Mouse (Mus musculus): ENCODE results near the gene Arhgap5.

The Arhgap5 gene

DNA sequence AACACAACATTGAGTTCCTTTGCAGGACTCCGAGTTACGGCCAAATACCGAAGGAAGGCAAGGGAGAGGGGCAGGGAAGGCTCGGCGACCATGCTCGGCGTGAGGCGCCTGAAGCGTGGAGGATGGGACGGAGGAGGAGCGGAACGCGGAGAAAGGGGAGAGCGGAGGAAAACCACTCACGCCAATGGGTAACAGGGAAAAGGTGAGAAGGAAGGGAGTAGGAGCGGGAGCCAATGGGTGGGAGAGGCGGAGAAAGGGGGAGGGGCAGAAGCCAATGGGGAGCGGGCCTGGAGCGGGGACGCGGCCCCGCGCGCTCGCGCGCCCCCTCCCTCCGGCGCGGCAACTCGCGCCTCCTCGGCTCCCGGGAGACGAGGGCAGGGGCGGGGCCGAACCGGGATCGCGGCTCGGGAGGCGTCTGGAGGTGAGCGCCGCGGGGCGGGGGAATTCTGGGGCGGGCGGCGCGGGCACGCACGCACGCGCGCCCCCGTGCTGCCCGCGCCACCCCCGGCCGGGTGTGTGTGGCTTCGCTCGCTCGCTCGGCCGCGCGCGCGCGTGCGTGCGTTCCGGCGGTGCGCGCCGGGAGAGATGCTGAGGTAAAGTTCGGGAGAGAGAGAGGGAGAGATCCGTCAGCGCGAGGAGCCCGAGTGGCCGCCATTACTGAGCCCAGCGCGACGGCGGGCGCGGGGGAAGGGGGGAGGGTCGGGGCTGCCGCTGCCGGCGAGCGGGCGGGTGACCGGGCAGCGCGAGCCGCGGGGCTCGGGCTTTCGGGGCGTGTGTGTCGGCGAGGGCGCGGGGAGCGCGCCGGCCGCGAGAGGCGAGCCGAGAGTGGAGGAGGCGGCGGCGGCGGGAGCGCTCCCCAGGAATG, at the start of gene Arhgap5:
TSS of gene Arhgap5 (plus strand) at position 517 of the 865 bp plus-strand sequence.
- DNase-seq, result peak; percentile 96

DNA sequence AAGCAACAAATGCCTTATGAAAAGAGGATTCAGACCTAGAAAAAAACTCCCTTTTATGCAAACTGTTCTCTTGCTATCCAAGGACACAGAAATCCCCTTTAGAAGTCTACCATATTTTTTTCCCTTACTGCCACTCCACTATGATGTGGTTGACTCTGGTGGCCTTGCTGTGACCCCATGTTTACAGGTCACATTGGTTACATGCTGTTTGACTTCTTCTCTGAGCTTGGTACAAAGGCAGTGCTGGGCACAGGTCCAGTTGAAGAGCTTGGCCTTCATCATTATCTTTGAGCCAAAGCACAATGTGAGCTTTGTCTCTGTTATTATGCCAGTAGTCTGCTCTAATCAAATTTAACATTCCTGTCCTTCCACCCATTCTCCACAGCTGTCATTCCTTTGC, 39.2 kb upstream of the Arhgap5 start:
- no peak for DNase-seq

DNA sequence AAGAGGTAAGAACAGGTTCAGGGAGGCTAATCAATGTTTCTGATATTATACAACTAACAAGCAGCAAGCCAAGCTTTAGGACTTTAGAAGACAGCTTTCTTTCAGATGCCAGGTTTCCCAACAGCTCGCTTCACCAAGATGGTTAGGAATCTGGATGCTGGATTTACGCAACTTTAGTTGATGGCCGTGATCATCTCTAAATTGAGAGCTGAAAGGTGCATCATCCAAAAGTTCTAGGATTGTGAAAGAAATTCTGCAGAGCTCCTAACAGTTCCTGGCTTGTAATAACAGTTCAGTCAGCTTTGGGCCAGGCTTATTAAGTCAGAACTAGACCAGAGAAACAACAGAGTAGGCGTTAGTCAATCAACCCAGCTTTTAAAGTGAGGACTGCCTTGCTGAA, 32.2 kb upstream of the Arhgap5 start:
- no peak for DNase-seq

DNA sequence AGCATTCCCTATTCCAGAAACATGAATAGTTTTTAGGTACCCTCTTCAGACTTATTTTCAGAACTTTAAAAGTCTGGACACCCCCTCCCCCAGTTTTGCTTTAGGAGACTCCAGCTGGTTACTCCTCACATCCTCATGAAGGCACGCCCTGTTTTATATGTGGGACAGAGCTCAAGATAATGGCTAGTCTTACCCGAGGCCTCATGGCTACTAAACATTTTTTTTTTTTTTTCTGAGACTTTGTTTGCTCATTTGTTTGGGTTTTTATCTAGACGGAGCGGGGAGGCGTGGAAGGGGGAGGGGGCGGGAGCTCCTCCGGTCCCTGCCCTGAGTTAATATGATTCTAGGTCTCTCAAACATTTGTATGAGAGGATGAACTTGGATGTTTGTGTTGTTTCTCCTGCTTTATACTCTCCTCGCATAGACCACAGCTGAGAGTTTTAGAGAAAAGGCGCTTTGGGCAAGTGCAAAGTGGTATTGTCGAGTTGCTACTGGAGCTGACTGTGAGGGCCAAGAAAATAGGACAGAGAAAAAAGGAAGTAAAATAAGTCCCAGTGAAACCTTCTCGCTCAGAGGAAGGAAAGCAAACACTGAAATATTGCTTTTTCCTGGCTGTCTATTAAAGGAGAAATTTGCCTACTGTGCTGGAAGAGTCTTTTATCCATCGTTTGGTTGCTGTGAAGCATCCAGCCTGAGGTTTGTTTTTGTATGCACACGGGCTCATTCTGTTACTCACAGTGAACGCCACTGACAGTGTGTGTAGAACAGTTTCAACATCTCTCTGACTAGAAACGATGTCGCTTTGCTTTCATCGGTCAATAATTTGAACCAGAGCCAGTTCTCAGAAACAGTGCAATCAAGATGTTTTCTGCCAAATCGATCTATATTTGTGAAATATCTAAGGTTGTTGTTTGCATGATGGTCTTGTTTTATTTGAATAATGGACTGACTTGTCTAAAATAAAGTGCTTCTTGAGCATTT, 29.5 kb upstream of the Arhgap5 start:
- DNase-seq, result peak; percentile 26

- no peak for DNase-seq
These were observed 27.7 kb upstream of the Arhgap5 start for GRCm38 (mm10) chr12:52476036-52476435.

- no peak for DNase-seq
These were observed 25.2 kb upstream of the Arhgap5 start for GRCm38 (mm10) chr12:52478611-52479010.

- DNase-seq, result no peak
These were observed 24.4 kb upstream of the Arhgap5 start for GRCm38 (mm10) chr12:52479323-52479722.

- no peak for DNase-seq
These were observed 22.9 kb upstream of the Arhgap5 start for GRCm38 (mm10) chr12:52480851-52481250.

GRCm38 (mm10) chr12:52481969-52482550, 21.7 kb upstream of the Arhgap5 start:
- DNase-seq, result no peak

- DNase-seq, result no peak
These were observed 20.6 kb upstream of the Arhgap5 start for GRCm38 (mm10) chr12:52483219-52483618.

GRCm38 (mm10) chr12:52488266-52488975, 15.4 kb upstream of the Arhgap5 start:
- DNase-seq, result no peak

- DNase-seq, result no peak
These were observed 10.5 kb upstream of the Arhgap5 start for GRCm38 (mm10) chr12:52493281-52493681.

- DNase-seq, result no peak
These were observed 6.6 kb upstream of the Arhgap5 start for GRCm38 (mm10) chr12:52497209-52497608.

DNA sequence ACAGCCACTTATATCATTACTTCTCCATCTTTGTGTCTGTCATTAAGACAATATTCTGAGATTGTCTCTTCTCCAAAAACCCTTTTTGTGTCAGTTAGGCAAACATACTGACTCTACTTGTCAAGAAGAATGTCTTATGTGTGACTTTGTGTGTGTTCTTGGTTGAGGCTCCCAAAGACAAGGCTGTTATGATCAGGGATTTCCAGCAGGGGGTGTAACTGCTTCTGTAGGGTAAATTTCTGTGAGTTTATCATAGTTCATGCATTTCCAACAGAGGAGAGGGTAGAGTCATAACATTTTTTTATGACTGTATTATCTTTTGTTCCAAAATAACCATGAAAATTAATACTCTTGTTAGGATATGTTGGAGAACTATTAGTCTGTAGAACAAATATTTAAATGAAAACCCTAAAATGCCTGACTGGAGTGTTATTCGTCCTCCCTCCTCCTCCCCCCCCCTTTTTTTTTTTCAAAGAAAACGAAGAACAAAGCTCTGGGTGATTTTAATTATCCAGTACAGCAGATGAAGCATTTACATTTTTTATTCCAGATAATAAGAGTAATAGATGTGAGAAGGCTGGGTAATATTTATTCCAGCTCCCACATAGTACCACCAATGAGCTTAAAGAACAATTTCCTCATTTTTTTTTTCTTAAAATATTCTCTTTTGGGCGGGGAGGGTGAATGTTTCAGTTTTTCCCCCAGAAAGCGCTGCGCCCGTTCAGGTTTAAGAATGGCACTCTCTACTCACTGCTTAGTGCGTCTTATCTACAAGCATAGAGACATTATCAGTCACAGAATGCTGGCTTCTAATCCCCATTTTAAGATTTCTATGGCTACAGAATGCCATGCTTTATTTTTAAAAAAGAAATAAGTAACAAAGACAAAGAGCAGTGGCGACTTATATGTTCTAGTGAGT, 2.6 kb upstream of the Arhgap5 start:
- DNase-seq, result no peak

- no peak for DNase-seq
These were observed 1.6 kb upstream of the Arhgap5 start for GRCm38 (mm10) chr12:52502161-52502560.

DNA sequence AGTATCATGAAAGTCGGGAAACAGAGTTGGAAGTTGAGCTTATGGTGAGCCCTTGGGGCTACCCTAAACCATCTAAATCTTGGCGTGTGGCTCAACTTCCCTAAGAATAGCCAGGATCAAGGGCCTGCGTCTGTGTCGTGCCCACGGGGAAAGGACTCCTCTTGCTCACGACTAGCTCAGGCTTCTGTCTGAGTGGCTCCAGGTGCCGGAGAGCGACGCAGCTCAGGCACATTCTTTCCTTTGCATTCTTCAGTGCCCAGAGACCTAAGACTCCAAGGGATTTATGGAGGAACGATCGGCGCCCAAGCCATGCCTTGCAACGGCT, 679 bp upstream of the Arhgap5 start:
- DNase-seq, result no peak

DNA sequence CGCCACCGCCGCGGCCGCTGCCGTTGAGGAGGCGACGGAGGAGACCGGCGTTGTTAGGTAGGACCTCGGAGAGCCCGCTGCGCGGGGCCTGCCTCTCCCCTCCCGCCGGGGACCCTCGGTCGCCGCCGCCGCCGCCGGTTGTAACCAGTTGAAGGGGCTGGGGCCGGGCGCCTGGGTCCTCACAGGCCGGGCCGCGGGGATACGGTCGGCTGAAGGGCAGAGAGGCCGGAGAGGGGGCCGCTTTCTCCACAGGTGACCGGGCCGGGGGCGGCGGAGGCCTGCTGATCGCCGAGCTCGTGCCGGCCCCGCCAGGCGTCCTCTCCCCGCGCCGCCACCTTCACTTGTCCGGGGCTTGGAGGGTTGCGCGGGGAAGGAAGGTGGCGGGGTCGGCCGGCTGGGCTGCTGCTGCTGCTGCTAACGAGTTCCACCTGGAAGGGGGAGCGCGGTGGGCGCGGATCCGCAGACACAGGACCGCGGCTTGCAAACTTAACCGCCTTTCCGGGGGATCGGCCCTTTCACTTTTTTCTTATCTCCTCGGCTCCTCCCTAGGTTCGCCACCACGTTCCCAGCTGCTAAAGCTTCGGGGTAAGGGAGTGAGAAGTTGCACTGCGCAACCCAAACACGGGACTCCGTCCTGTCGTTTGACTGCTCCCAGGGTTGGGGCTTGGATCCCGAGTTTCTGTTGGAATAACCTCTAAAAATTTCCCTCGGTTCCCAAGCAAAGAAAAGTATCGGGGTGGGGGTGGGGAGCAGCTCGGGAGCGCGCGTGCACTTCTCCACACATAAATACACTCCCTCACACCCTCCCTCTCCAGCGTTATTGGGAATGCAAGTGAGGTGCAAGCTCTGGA, 784 bp downstream of the Arhgap5 start:
- DNase-seq, result peak; percentile 59

- no peak for DNase-seq
These were observed 20.9 kb downstream of the Arhgap5 start for GRCm38 (mm10) chr12:52524699-52525098.

DNA sequence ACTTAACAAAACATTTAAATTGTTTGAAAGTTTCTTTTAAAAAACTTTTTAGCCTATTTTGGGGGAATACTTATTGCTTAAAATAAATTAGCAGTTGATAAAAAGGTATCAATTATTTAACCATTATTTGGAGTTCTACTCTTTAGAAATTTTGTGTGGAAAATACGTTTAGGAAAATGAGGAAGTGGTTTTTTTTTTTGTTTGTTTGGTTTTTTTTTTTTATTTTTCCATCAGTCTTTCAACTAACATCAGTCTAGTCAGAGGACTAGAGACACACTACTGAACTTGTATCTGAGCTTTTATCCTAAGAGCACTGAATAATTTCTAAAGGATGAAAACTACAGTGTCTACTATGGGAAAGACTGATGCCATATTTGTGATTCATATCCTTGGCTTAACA, 21.7 kb downstream of the Arhgap5 start:
- DNase-seq, result no peak

- DNase-seq, result no peak
These were observed 26.0 kb downstream of the Arhgap5 start for GRCm38 (mm10) chr12:52529740-52530139.

GRCm38 (mm10) chr12:52541294-52541693, 37.5 kb downstream of the Arhgap5 start:
- DNase-seq, result no peak
